Mouse (Mus musculus) stomach, postnatal 0 days (tissue): ENCODE measurements around the gene Elavl2.

Source experiments
- CTCF ChIP-seq: IDR thresholded peaks from 2 replicates; pipeline ENCODE4 v1.5.1; 2016; ENCODE audit warnings: antibody characterized with exemption, low read depth, mild to moderate bottlenecking, moderate library complexity
- EP300 ChIP-seq: optimal IDR thresholded peaks from 2 replicates; pipeline ENCODE3; 2016; ENCODE audit warnings: antibody characterized with exemption

DNA sequence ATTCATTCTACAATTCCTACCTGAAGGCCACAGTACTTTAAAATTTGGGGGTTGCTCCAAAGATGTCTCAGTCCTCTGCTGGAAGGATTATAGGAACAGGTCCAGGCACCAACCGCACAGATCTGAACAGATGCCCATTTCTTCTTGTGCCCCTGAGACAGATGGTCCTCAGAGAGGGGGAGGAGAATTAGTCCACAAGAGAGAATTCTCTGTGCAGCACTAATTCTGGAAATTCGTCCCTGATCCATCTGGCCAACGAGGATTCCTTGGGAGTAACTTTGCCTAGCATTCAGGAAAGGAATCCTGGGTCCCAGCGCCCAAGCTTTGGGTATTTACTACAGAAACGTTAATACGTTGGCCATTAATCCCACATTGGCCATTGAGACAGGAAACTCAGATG is 165.6 kb downstream of the Elavl2 start:
- TF ChIP-seq CTCF (no peak), EP300 (no peak)
